Mouse (Mus musculus): ENCODE data around the gene Gpm6b.

Gpm6b gene

DNA sequence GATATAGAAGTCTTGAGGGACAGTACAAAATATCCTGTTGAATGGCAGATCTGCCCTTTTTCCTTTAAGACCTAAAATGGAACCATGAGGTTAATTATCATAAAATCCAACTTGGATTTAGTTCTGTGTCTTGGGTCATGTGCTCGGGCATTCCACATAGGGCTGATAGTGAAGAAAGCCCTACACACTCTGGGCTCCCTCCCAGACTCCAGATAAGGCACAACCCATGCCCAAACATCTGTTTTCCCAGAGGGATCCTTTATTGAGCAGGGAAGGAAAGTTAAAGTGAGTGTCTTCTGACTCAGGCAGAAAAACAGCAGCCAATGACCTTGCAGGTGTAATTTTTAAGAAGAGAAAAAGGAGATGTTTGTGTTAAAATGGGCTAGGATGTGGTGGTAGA is 116.2 kb downstream of the Gpm6b start:
- no peak for DNase-seq (ENCODE audit: low read depth, low spot score)

DNA sequence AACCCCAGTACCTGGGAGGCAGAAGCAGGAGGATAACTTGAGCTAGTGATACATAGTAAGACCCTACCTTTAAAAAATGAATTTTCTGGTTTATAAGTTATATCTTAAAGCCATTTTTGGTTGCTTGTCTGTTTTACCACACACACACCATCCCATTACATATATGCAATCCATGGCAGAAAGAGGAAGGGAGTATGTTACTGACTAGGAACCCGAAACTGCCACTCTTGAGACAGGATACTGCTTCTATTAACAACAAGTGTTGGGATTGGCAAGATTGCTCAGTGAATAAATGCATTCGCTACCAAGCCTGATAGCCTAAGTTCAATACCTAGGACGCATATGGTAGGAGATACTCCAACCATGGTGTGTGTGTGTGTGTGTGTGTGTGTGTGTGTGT is 117.6 kb downstream of the Gpm6b start:
- no peak for DNase-seq (ENCODE audit: low read depth, low spot score)

GRCm38 (mm10) chrX:166358955-166359354 is 120.2 kb downstream of the Gpm6b start:
- DNase-seq (ENCODE audit: low read depth, low spot score) = no peak

- DNase-seq (ENCODE audit: low read depth, low spot score) = no peak
Measured at GRCm38 (mm10) chrX:166359927-166360440, 121.3 kb downstream of the Gpm6b start.

GRCm38 (mm10) chrX:166360455-166360854 is 121.7 kb downstream of the Gpm6b start:
- DNase-seq (ENCODE audit: low read depth, low spot score) = peak; percentile 80

DNA sequence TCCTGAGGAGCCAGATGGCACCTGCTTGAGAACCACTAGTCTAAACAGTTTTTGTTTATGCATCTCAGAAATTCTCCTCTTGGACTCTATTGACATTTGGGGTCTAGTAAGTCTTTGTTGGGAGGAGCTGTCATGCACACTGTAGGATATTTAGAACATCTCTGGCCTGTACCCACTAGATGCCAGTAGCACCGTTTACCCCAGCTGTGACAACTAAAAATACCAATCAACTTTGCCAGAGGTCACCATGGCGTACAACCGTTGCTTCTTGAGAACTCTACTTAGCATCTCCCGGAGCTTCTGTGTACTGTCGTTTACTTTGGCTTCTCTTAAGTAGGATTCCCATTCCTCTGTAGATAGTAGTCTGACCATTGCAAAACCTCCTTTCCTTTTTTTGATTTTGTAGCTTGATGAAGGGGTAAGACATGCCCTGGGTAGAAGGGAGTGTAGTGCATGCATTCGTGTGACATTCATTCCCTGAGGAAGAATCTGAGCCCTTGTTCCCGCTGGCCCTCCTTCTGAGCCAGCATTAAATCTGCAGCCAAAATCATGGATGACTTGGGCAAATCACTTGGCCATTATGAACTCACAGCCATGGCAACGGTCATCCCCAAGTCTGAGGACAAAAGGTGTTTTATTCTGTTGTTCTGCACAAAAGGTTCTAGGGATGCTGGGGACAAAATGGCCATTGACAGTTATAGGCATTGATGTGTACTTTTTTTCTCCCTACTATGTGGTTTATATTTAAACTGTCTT is 126.9 kb downstream of the Gpm6b start:
- peak; percentile 28 for DNase-seq (ENCODE audit: low read depth, low spot score)

GRCm38 (mm10) chrX:166376681-166377328 is 138.1 kb downstream of the Gpm6b start:
- no peak for DNase-seq (ENCODE audit: low read depth, low spot score)

- DNase-seq (ENCODE audit: low read depth, low spot score) = no peak
Measured at GRCm38 (mm10) chrX:166378652-166379051, 139.9 kb downstream of the Gpm6b start.

- DNase-seq (ENCODE audit: low read depth, low spot score) = no peak
Measured at GRCm38 (mm10) chrX:166383606-166384005, 144.9 kb downstream of the Gpm6b start.

DNA sequence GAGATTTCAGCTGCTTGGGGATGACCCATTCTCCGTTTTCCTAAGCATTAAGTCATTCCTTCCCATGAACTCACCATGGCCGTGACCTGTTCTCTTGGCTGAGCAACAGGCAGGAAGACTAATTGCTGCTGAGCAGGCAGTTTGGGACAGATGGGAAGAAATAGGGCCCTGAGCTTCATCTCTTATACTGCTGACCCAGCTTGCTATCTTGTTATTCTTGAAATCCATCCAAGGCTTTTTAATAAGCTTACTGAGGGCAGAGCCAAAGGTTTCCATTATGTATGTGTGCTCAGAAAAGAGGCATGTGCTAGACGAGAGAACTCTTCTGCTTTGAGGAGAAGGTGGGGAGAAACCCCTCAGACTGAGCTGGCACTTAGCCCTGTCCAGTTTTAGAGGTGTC is 146.2 kb downstream of the Gpm6b start:
- no peak for DNase-seq (ENCODE audit: low read depth, low spot score)

GRCm38 (mm10) chrX:166386656-166387055 is 147.9 kb downstream of the Gpm6b start:
- no peak for DNase-seq (ENCODE audit: low read depth, low spot score)

GRCm38 (mm10) chrX:166393753-166394152 is 155.0 kb downstream of the Gpm6b start:
- no peak for DNase-seq (ENCODE audit: low read depth, low spot score)

DNA sequence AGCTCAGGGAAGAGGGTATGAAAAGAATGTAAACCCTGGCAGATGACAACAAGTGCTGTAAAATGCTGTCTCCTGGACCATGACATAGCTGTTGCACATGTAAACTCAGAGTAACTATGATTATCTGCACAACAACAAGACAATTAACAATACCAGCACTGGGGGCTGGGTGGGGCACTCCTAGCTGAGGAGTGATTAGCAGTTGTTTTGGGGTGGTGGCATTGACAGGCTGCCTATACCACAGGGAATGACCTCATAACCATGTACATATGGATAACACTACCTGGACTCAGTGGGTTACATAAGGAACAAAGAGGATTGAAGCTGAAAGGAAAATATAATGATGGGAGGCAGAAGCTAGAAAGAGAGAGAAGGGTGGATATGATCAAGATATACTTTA is 169.2 kb downstream of the Gpm6b start:
- no peak for DNase-seq (ENCODE audit: low read depth, low spot score)

- no peak for DNase-seq (ENCODE audit: low read depth, low spot score)
Measured at GRCm38 (mm10) chrX:166416196-166416595, 177.5 kb downstream of the Gpm6b start.

DNA sequence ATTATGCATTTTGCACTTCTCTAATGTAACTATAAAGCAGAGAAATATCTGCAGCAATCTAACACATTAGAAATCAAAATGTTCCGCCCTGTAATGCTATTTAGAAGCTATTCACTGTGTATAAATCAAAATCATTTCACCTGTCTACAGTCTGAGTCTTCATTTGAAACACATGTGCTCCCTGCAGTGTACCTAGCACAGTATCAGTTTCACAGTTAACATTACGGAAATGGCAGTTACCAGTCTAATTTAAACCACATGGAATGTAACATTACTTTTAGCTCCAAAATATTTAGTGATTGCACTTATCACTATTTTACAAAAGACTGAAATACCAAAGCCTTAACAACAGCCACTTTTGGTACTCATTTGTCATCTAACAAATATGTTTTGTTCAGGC is 196.1 kb downstream of the Gpm6b start:
- DNase-seq (ENCODE audit: low read depth, low spot score) = no peak
